In the genomic region with DNA sequence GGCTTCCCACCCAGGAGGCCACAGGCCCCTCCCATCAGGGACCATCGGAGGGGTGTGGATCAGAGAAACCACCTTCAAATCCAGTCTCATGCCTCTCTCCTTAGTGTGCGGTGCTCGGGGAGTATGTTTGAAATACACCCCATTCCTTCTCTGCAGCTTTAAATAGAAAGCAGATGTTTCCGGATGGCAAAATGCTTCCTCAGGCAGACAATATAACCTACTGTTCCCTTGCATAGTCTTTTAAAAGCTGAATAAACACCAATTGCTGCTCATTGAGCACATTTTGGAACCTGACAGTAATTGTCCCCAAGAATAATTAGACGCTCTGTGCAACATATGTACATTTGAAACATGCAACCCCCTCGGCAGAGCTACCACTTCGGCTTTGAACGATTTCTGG, we compare ENCODE assay signal across 8 mouse cellular contexts. TPM values are rescaled to one million over a fixed set of nuclear protein-coding genes. Genes with fewer than 3 reads are reported as not detected.
DNase-seq lines count a peak whose midpoint lies in the region; ATAC-seq and TF ChIP-seq lines count a peak whose summit lies in the region.

No protein-coding gene starts in this region.

- H3K4me2 ChIP-seq in hindbrain, embryonic 13.5 days = peak overlapping the region; percentile 8; the same call in 1 of the 2 replicates
- no peak overlapping the region for H3K4me2 ChIP-seq in stomach, postnatal 0 days (replicated peaks; ENCODE audit: low read depth)

- peak; percentile 53 for ATAC-seq in frontal cortex, adult (ENCODE audit: low TSS enrichment)
- ATAC-seq in hindbrain, embryonic 13.5 days (ENCODE audit: low FRiP score) = no peak
- ATAC-seq in megakaryocyte-erythroid progenitor cell, adult 5-6 weeks (replicated peaks; ENCODE audit: low FRiP score, low TSS enrichment, poor library complexity, severe bottlenecking) = no peak
- ATAC-seq in stomach, postnatal 0 days (ENCODE audit: low FRiP score, low TSS enrichment) = no peak

- H3K4me3 ChIP-seq in hindbrain, embryonic 13.5 days = no peak overlapping the region
- H3K4me3 ChIP-seq in stomach, postnatal 0 days (ENCODE audit: low read depth, low read length) = no peak overlapping the region

- no peak for TF ChIP-seq CTCF in stomach, postnatal 0 days (IDR thresholded peaks at IDR 0.05; ENCODE audit: low read depth)

- peak overlapping the region; percentile 73 for H3K27ac ChIP-seq in hindbrain, embryonic 13.5 days
- no peak overlapping the region for H3K27ac ChIP-seq in stomach, postnatal 0 days (replicated peaks)

- H3K36me3 ChIP-seq in hindbrain, embryonic 13.5 days = no peaks in the 10 kb centered on the region
- no peaks in the 10 kb centered on the region for H3K36me3 ChIP-seq in stomach, postnatal 0 days (ENCODE audit: control insufficient read depth, insufficient read depth, low read length)

- H3K9me3 ChIP-seq in hindbrain, embryonic 13.5 days = no peaks in the 10 kb centered on the region
- no peaks in the 10 kb centered on the region for H3K9me3 ChIP-seq in stomach, postnatal 0 days (ENCODE audit: control insufficient read depth, low read length)

- no peaks in the 10 kb centered on the region for H3K27me3 ChIP-seq in hindbrain, embryonic 13.5 days
- no peaks in the 10 kb centered on the region for H3K27me3 ChIP-seq in stomach, postnatal 0 days (ENCODE audit: control insufficient read depth, insufficient read depth, low read length)

- peaks cover 77% of the 10 kb centered on the region for H3K4me1 ChIP-seq in hindbrain, embryonic 13.5 days (replicated peaks)
- no peaks in the 10 kb centered on the region for H3K4me1 ChIP-seq in stomach, postnatal 0 days (replicated peaks; ENCODE audit: control insufficient read depth, insufficient read depth)

- 24% methylated on average over 8 of the region's 8 CpGs for WGBS in hindbrain, embryonic 13.5 days
- 36% methylated on average over 8 of the region's 8 CpGs for WGBS in stomach, postnatal 0 days

- no peak for TF ChIP-seq EP300 in stomach, postnatal 0 days (optimal IDR thresholded peaks at IDR 0.05)

- peak overlapping the region; percentile 29; the same call in 1 of the 2 replicates for H3K9ac ChIP-seq in hindbrain, embryonic 13.5 days
- no peak overlapping the region for H3K9ac ChIP-seq in stomach, postnatal 0 days (ENCODE audit: low read length)

- no peak for DNase-seq in frontal cortex, postnatal 14 days (ENCODE audit: low spot score in 2 of 2)
- DNase-seq in retina, postnatal 1 day = peak; percentile 71
- no peak for DNase-seq in retina, embryonic 14.5 days (ENCODE audit: low spot score)
- DNase-seq in cerebellum, postnatal 25 days = no peak
- no peak for DNase-seq in stomach, postnatal 0 days (ENCODE audit: low spot score)

RNA-seq across cellular contexts. Expression of gene Homer2, which starts 53.3 kb away (rescaled TPM):
- polyA plus RNA-seq in hindbrain, embryonic 13.5 days (2015; fragmentation: Nextera tagmentation; extraction: Ambion mirVana) = 20.6 and 27.0 TPM in 2 replicates
- 0.33 and 3.3 TPM in 2 replicates for total RNA-seq in megakaryocyte-erythroid progenitor cell, adult 5-6 weeks (2014; fragmentation: Nextera tagmentation)
- 1.4 and 3.4 TPM in 2 replicates for total RNA-seq in megakaryocyte-erythroid progenitor cell, adult 5-6 weeks (2017)
- 47.4 and 48.4 TPM in 2 replicates for polyA plus RNA-seq in stomach, postnatal 0 days (2015; fragmentation: Nextera tagmentation; extraction: Ambion mirVana)
